Mouse (Mus musculus) embryonic facial prominence, embryonic 10.5 days (tissue): ENCODE results near the gene Htatip2. TPM values are rescaled to one million over a fixed set of nuclear protein-coding genes. Genes with fewer than 3 reads are reported as not detected.

Source experiments
- DNase-seq: peaks from one replicate; pipeline ENCODE4 v3.0.0-alpha.2; 2017; ENCODE audit warnings: low spot score
- H3K27ac ChIP-seq: fragments of 300-500 bp; sonication (generic); replicated peaks from 2 replicates; pipeline ENCODE4 v1.5.1; 2016; ENCODE audit warnings: mild to moderate bottlenecking
- H3K27me3 ChIP-seq: fragments of 300-500 bp; sonication (generic); replicated peaks from 2 replicates; pipeline ENCODE4 v1.6.1; 2016; ENCODE audit warnings: low read depth, mild to moderate bottlenecking; ENCODE audit not compliant: poor library complexity, severe bottlenecking
- H3K36me3 ChIP-seq: fragments of 300-500 bp; sonication (generic); replicated peaks from 2 replicates; pipeline ENCODE4 v1.6.1; 2016; ENCODE audit warnings: mild to moderate bottlenecking, moderate library complexity
- H3K4me1 ChIP-seq: fragments of 300-500 bp; sonication (generic); 2 replicates; pipeline ENCODE4 v1.6.1; 2016
- H3K4me3 ChIP-seq: fragments of 300-500 bp; sonication (generic); 2 replicates; pipeline ENCODE4 v1.5.1; 2016; ENCODE audit warnings: mild to moderate bottlenecking, moderate library complexity
- H3K9me3 ChIP-seq: fragments of 300-500 bp; sonication (generic); 2 replicates; pipeline ENCODE4 v1.6.1; 2016; ENCODE audit warnings: mild to moderate bottlenecking
- WGBS: fragments of 180-500 bp; shearing (Covaris S2); methylation state at CpG from one replicate; pipeline ENCODE4 v1.1.7; 2016; 5-methylcytosine and 5-hydroxymethylcytosine counted together
- polyA plus RNA-seq: library from polyadenylated mRNA; unstranded; fragments of >200 nt; fragmentation: Nextera tagmentation; extraction: Ambion mirVana; gene quantifications from 2 replicates; pipeline ENCODE4 v1.2.1, GENCODE M21; 2016

The Htatip2 gene
- polyA plus RNA-seq, 1 experiment from 2014 or later = 4.8 TPM

- Histone ChIP-seq H3K27me3 (no peaks in the 10 kb centered on the region), H3K36me3 (peaks cover 87% of the 10 kb centered on the region), H3K4me1 (no peaks in the 10 kb centered on the region), H3K4me3 (no peak overlapping the region), H3K9me3 (no peaks in the 10 kb centered on the region), H3K27ac (no peak overlapping the region)
- 78% methylated on average over 1 of the region's 1 CpGs for WGBS
- DNase-seq = no peak
Observed at GRCm38 (mm10) chr7:49797171-49797570, 38.3 kb downstream of the Htatip2 start.

DNA sequence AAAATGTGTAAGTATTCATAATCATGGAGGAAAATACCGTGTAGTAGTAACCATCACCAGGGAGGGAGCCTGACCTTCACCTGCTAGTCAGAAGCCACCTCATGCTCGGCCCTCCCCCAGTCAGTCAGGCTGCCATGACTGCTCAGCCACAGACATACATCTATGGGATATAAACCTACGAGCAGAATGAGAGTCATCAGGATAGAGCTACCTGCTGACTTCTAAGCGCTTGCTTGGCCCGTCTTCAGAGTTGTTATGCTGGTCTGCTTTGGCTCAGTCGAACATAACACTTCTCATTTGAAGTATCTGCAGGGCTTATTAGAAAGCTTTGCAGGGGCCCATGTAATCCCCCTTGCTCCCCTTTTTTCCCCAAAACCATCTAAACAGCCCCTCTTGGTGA is 44.6 kb downstream of the Htatip2 start:
- H3K4me3 ChIP-seq = no peak overlapping the region
- no peaks in the 10 kb centered on the region for H3K27me3 ChIP-seq
- no peaks in the 10 kb centered on the region for H3K4me1 ChIP-seq
- DNase-seq = no peak
- H3K36me3 ChIP-seq = peaks cover 61% of the 10 kb centered on the region
- H3K27ac ChIP-seq = no peak overlapping the region
- 91% methylated on average over 6 of the region's 6 CpGs for WGBS
- no peaks in the 10 kb centered on the region for H3K9me3 ChIP-seq

DNA sequence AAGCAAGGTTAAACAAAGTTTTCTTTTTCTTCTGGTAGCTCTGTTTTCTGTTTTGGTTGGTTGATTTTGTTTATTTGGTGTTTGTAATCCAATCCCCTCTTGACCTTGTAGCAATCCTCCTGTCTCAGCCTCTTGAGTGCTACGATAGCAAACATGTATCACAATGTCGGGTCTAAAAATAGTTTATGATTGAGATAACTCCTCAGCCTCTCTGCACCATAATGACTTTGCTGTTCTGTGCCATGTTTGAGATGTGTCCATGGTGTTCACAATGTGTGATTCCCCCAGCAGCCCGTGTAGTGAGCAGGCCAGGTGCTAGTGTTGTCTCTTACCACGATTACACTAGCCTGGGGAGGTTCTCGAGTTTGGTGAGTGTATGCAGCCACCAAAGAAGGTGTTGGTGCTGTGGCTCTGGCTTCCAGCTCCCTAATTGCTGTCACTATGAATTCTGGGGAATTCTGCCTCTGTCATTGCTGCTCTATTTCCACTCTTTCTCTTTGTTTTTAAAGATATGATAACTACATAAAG is 45.8 kb downstream of the Htatip2 start:
- H3K36me3 ChIP-seq = peaks cover 59% of the 10 kb centered on the region

DNA sequence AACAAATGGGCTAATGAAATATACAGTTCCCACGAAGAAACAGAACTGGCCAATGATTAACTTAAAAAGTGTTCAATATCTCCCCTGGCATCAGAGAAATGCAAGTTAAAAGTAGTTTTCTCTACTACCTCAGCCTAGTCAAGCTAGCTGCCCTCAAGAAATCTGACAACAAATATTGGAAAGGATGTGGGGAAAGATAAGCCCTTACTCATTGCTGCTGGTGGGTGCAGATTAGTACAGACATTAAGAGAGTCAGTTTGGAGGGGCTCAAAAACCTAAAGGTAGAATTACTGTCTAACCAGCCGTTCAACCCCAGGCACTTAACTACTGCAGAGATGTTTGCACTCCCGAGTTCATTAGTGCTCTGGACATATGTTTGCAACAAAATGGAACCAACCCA is 46.7 kb downstream of the Htatip2 start:
- peaks cover 50% of the 10 kb centered on the region for H3K36me3 ChIP-seq
- H3K27me3 ChIP-seq = no peaks in the 10 kb centered on the region
- no peak overlapping the region for H3K4me3 ChIP-seq
- DNase-seq = no peak
- 80% methylated on average over 3 of the region's 3 CpGs for WGBS
- no peaks in the 10 kb centered on the region for H3K9me3 ChIP-seq
- no peaks in the 10 kb centered on the region for H3K4me1 ChIP-seq
- no peak overlapping the region for H3K27ac ChIP-seq

More for the DNA sequence above, 45.8 kb downstream of the Htatip2 start:
- H3K27ac ChIP-seq = no peak overlapping the region
- DNase-seq = no peak
- no peaks in the 10 kb centered on the region for H3K27me3 ChIP-seq
- no peaks in the 10 kb centered on the region for H3K9me3 ChIP-seq
- 79% methylated on average over 5 of the region's 5 CpGs for WGBS
- no peak overlapping the region for H3K4me3 ChIP-seq
- no peaks in the 10 kb centered on the region for H3K4me1 ChIP-seq

DNA sequence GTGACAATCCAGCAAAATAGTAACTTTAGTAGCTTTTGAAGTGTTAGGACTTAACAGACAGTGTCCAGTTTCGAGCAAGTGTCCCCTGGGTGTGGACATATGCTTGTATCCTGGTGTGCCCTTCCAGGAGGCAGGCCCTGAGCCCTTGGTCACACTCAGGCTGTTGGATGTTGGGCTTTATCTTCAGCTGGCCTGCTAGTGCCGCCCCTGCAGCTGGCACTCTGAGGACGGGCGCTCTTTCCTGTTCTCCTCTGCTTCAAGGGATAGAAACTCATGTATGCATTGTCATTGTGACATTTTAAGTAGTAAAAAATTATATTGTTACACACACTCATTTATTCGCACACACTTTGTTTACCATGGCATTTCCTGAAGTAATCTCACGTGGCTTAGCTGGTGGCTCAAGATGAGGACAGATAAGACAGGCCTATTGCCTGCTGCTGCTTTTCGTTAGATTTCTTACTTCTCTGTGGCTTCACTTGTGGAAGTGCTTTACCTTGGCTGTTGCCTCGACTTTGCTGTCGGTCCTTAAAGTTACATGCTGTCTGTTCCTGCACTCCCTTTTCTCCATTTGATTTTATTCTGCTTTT is 48.3 kb downstream of the Htatip2 start:
- Histone ChIP-seq H3K27ac (no peak overlapping the region), H3K27me3 (no peaks in the 10 kb centered on the region), H3K4me3 (no peak overlapping the region), H3K36me3 (peaks cover 43% of the 10 kb centered on the region), H3K9me3 (no peaks in the 10 kb centered on the region), H3K4me1 (no peaks in the 10 kb centered on the region)
- 90% methylated on average over 9 of the region's 9 CpGs for WGBS
- no peak for DNase-seq

DNA sequence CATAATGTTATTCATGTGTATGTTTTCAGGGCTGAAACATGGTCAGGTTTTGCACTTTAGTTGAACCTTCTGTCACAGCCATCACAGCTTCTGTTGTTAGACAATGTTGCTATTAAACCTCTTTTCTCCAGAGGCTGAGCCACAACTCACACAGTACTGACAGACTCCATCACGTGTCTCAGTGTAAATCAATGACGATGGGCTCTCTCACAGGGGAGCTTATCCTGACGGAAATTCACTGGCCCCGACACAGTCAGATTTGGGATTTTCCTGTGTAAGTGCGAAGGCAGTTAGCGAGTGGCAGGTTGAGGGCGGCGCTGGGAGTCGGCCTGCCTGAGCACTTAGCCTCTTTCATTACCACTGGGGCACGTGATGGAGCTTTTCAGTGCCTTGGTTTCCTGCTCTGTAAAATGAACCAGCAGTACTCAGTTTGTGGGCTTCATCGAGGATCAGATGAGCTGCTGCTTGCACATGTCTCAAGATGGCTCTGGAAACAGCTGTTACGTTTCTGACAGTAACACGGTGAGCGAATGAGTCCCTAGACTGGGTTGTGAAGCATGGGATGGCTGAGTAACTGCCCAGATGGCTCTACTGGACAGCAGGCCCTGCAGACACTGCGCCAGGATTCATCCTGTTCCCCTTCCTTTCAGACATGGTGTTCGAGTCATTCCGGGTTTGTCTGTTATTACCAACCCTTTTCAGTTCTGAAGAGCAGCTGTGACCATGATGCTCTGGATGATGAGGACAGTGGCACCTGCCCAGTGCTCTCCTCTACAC is 49.1 kb downstream of the Htatip2 start:
- Histone ChIP-seq H3K27me3 (no peaks in the 10 kb centered on the region), H3K4me1 (no peaks in the 10 kb centered on the region), H3K36me3 (peaks cover 37% of the 10 kb centered on the region), H3K9me3 (no peaks in the 10 kb centered on the region), H3K27ac (no peak overlapping the region), H3K4me3 (no peak overlapping the region)
- DNase-seq = no peak
- 91% methylated on average over 17 of the region's 17 CpGs for WGBS

- 92% methylated on average over 6 of the region's 6 CpGs for WGBS
- Histone ChIP-seq H3K9me3 (no peaks in the 10 kb centered on the region), H3K4me1 (no peaks in the 10 kb centered on the region), H3K27ac (no peak overlapping the region), H3K27me3 (no peaks in the 10 kb centered on the region), H3K4me3 (no peak overlapping the region), H3K36me3 (peaks cover 33% of the 10 kb centered on the region)
- no peak for DNase-seq
Observed at GRCm38 (mm10) chr7:49809100-49809499, 50.2 kb downstream of the Htatip2 start.

- peaks cover 38% of the 10 kb centered on the region for H3K36me3 ChIP-seq
- H3K4me3 ChIP-seq = no peak overlapping the region
- H3K27ac ChIP-seq = no peak overlapping the region
- H3K9me3 ChIP-seq = no peaks in the 10 kb centered on the region
- no peak for DNase-seq
- no peaks in the 10 kb centered on the region for H3K27me3 ChIP-seq
- H3K4me1 ChIP-seq = no peaks in the 10 kb centered on the region
- WGBS = 70% methylated on average over 3 of the region's 3 CpGs
Observed at GRCm38 (mm10) chr7:49809562-49809961, 50.6 kb downstream of the Htatip2 start.

- WGBS = 67% methylated on average over 4 of the region's 4 CpGs
- Histone ChIP-seq H3K9me3 (no peaks in the 10 kb centered on the region), H3K36me3 (peaks cover 44% of the 10 kb centered on the region), H3K27ac (no peak overlapping the region), H3K27me3 (no peaks in the 10 kb centered on the region), H3K4me1 (no peaks in the 10 kb centered on the region), H3K4me3 (no peak overlapping the region)
- no peak for DNase-seq
Observed at GRCm38 (mm10) chr7:49811346-49811745, 52.4 kb downstream of the Htatip2 start.

GRCm38 (mm10) chr7:49819393-49819792 is 60.5 kb downstream of the Htatip2 start:
- no peak overlapping the region for H3K4me3 ChIP-seq
- DNase-seq = no peak

GRCm38 (mm10) chr7:49821370-49821769 is 62.5 kb downstream of the Htatip2 start:
- Histone ChIP-seq H3K4me1 (no peaks in the 10 kb centered on the region), H3K9me3 (no peaks in the 10 kb centered on the region), H3K4me3 (no peak overlapping the region), H3K36me3 (peaks cover 29% of the 10 kb centered on the region), H3K27me3 (no peaks in the 10 kb centered on the region), H3K27ac (no peak overlapping the region)
- WGBS = 84% methylated on average over 1 of the region's 1 CpGs
- DNase-seq = no peak

More at GRCm38 (mm10) chr7:49819393-49819792, 60.5 kb downstream of the Htatip2 start:
- Histone ChIP-seq H3K27me3 (no peaks in the 10 kb centered on the region), H3K27ac (no peak overlapping the region), H3K4me1 (no peaks in the 10 kb centered on the region), H3K9me3 (no peaks in the 10 kb centered on the region), H3K36me3 (peaks cover 36% of the 10 kb centered on the region)
- 72% methylated on average over 4 of the region's 4 CpGs for WGBS

DNA sequence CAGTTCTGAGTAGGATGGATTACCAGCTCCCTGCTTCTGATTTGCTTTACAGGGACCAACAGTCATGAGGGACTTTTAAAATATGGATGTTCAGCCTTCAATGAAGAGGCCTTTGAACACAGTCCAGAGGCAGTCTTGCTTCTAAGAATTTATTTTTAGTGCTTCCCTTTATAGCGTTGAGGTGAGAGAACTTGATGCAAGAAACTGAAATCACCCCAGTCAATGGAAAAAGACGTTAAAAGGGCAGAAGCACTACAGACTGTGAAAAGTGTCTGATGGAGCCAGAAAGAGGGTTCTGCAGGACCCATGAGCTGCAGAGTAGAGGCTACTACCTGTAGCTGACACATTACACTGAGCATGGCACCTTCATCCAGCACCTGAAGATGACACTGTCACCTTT is 63.1 kb downstream of the Htatip2 start:
- Histone ChIP-seq H3K27me3 (no peaks in the 10 kb centered on the region), H3K27ac (no peak overlapping the region), H3K4me3 (no peak overlapping the region), H3K9me3 (no peaks in the 10 kb centered on the region), H3K36me3 (peaks cover 36% of the 10 kb centered on the region), H3K4me1 (no peaks in the 10 kb centered on the region)
- 95% methylated on average over 2 of the region's 2 CpGs for WGBS
- DNase-seq = no peak
